Mouse (Mus musculus): ENCODE measurements around the gene Dap. TPM values are rescaled to one million over a fixed set of nuclear protein-coding genes. Genes with fewer than 3 reads are reported as not detected.
A peak's percentile ranks its signal among the peaks of the same experiment; 100 is the strongest.

Dap gene
- total and polyA plus RNA-seq, 3 experiments, result 12.6 to 69.8 (median 15.1) TPM

- TF ChIP-seq NRF1 (IDR thresholded peaks at IDR 0.05; ENCODE audit: low read depth, low read length) (peak; percentile 28; the same call in 1 of the 2 replicates), MXI1 (IDR thresholded peaks at IDR 0.05; ENCODE audit: low read depth, low read length) (peak; percentile 71), NELFE (IDR thresholded peaks at IDR 0.05; ENCODE audit: low read depth, low read length) (peak; percentile 54; the same call in 1 of the 2 replicates), RAD21 (IDR thresholded peaks at IDR 0.05; ENCODE audit: low read depth, low read length) (peak; percentile 100), USF2 (conservative IDR thresholded peaks at IDR 0.05; ENCODE audit: low read depth, low read length) (no peak), JUN (IDR thresholded peaks at IDR 0.05; ENCODE audit: insufficient read depth, low read depth, low read length) (no peak), RCOR1 (conservative IDR thresholded peaks at IDR 0.05; ENCODE audit: low read depth, low read length) (0 out of 2 replicates have a peak, but pooled peaks have one; percentile 19), ELF1 (IDR thresholded peaks at IDR 0.05; ENCODE audit: low read depth, low read length) (peak; percentile 42; the same call in 1 of the 2 replicates)
These were observed 40.7 kb downstream of the Dap start (continued) for GRCm38 (mm10) chr15:31264827-31265226.

DNA sequence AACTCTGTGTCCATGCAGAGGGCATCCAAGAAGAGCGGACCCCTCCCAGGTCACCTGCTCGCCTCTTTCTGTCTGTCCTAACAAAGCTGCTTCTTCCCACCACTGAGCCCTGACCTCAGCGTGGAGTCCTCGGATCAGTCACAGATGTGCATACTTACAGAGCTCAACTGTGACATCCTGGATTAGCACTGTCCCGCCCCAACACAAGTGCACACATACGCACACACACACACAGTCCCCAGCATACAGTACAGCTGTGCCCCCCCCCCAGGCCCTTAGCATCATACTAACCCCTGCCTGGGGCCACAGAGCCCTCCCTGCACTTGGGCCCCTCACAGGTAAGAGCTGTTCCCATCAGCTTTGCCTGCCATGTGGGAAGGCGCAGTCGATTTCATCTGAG lies 41.3 kb downstream of the Dap start:
- Histone ChIP-seq H3K36me3 (replicated peaks in 1 of 2; ENCODE audit: control insufficient read depth in 1 of 2, insufficient read depth in 1 of 2, low read length in 1 of 2) (peaks cover 0 to 43% of the 10 kb centered on the region in 2 experiments), H3K4me2 (ENCODE audit: insufficient read depth, low read depth, poor library complexity, severe bottlenecking) (no peak overlapping the region), H3K27ac (ENCODE audit: insufficient read depth, low read depth) (no peak overlapping the region), H3K27me3 (replicated peaks) (no peaks in the 10 kb centered on the region), H3K4me3 (replicated peaks in 1 of 3; ENCODE audit: low read depth in 2 of 3, low read length in 2 of 3, poor library complexity in 1 of 3) (peak overlapping the region in 1 of 3 experiments; percentile 9), H3K79me2 (replicated peaks; ENCODE audit: control insufficient read depth, extremely low read depth, insufficient read depth, poor library complexity, severe bottlenecking) (no peaks in the 10 kb centered on the region), H3K4me1 (ENCODE audit: control insufficient read depth in 1 of 2, insufficient read depth in 2 of 2) (peaks cover 19 to 67% of the 10 kb centered on the region in 2 experiments), H3K9me3 (replicated peaks; ENCODE audit: low read length) (peaks cover 3% of the 10 kb centered on the region), H3K9ac (ENCODE audit: insufficient read depth, low read depth) (no peak overlapping the region)
- no peak for TF ChIP-seq HCFC1 (IDR thresholded peaks at IDR 0.05; ENCODE audit: low read depth, low read length)
- TF ChIP-seq ETS1 (conservative IDR thresholded peaks at IDR 0.05; ENCODE audit: low read depth, low read length), result no peak
- no peak for TF ChIP-seq CHD1 (IDR thresholded peaks at IDR 0.05; ENCODE audit: low read depth, low read length)
- no peak for TF ChIP-seq TBP (conservative IDR thresholded peaks at IDR 0.05; ENCODE audit: low read depth, low read length)
- TF ChIP-seq TCF12 (IDR thresholded peaks at IDR 0.05; ENCODE audit: low read depth, low read length), result no peak
- no peak for TF ChIP-seq ZC3H11A (IDR thresholded peaks at IDR 0.05; ENCODE audit: low read depth, low read length)
- no peak for TF ChIP-seq MAZ (IDR thresholded peaks at IDR 0.05; ENCODE audit: low read depth, low read length)
- TF ChIP-seq RAD21 (IDR thresholded peaks at IDR 0.05; ENCODE audit: low read depth, low read length), result no peak
- dilution Hi-C loops (cut with MboI; ENCODE audit: extremely low pct_ligation_motif_present, extremely low pct_unique_long_range_greater_than_20kb, low sequenced_read_pairs) (no loop called here), in situ Hi-C loops (cut with MboI; ENCODE audit: low pct_ligation_motif_present, low pct_unique_long_range_greater_than_20kb, low sequenced_read_pairs) (loop anchor here (10.0 to 25.0 kb wide), 2 partner anchors 111 to 453 kb away; no protein-coding TSS in a partner anchor)
- DNase-seq (ENCODE audit: extremely low read depth), result no peak

- no peak overlapping the region for H3K4me2 ChIP-seq (ENCODE audit: insufficient read depth, low read depth, poor library complexity, severe bottlenecking)
- no peak overlapping the region for H3K9ac ChIP-seq (ENCODE audit: insufficient read depth, low read depth)
- peak; percentile 61 for DNase-seq (ENCODE audit: extremely low read depth)
- no peak overlapping the region for H3K27ac ChIP-seq (ENCODE audit: insufficient read depth, low read depth)
- H3K9me3 ChIP-seq (replicated peaks; ENCODE audit: low read length), result peaks cover 3% of the 10 kb centered on the region
- H3K4me1 ChIP-seq (ENCODE audit: control insufficient read depth in 1 of 2, insufficient read depth in 2 of 2), result peaks cover 15 to 63% of the 10 kb centered on the region in 2 experiments
- H3K79me2 ChIP-seq (replicated peaks; ENCODE audit: control insufficient read depth, extremely low read depth, insufficient read depth, poor library complexity, severe bottlenecking), result no peaks in the 10 kb centered on the region
- peaks cover 0 to 47% of the 10 kb centered on the region in 2 experiments for H3K36me3 ChIP-seq (replicated peaks in 1 of 2; ENCODE audit: control insufficient read depth in 1 of 2, insufficient read depth in 1 of 2, low read length in 1 of 2)
- in situ Hi-C loops (cut with MboI; ENCODE audit: low pct_ligation_motif_present, low pct_unique_long_range_greater_than_20kb, low sequenced_read_pairs) (loop anchor here (10.0 to 25.0 kb wide), 2 partner anchors 111 to 454 kb away; no protein-coding TSS in a partner anchor), dilution Hi-C loops (cut with MboI; ENCODE audit: extremely low pct_ligation_motif_present, extremely low pct_unique_long_range_greater_than_20kb, low sequenced_read_pairs) (no loop called here)
- TF ChIP-seq GABPA (IDR thresholded peaks at IDR 0.05; ENCODE audit: insufficient replicate concordance, low read depth, low read length) (no peak), MXI1 (IDR thresholded peaks at IDR 0.05; ENCODE audit: low read depth, low read length) (no peak), ZC3H11A (IDR thresholded peaks at IDR 0.05; ENCODE audit: low read depth, low read length) (no peak), RCOR1 (conservative IDR thresholded peaks at IDR 0.05; ENCODE audit: low read depth, low read length) (no peak), UBTF (IDR thresholded peaks at IDR 0.05; ENCODE audit: low read depth, low read length) (no peak), ETS1 (conservative IDR thresholded peaks at IDR 0.05; ENCODE audit: low read depth, low read length) (0 out of 2 replicates have a peak, but pooled peaks have one; percentile 24), MAZ (IDR thresholded peaks at IDR 0.05; ENCODE audit: low read depth, low read length) (no peak), TCF12 (IDR thresholded peaks at IDR 0.05; ENCODE audit: low read depth, low read length) (peak; percentile 13; the same call in 1 of the 2 replicates), MYC (IDR thresholded peaks at IDR 0.05; ENCODE audit: low read depth, low read length) (no peak), TBP (conservative IDR thresholded peaks at IDR 0.05; ENCODE audit: low read depth, low read length) (no peak), EP300 (IDR thresholded peaks at IDR 0.05; ENCODE audit: low read length) (no peak), SIN3A (IDR thresholded peaks at IDR 0.05; ENCODE audit: low read length) (no peak), E2F4 (IDR thresholded peaks at IDR 0.05; ENCODE audit: insufficient replicate concordance, low read depth, low read length) (no peak), POLR2A (IDR thresholded peaks at IDR 0.05; ENCODE audit: low read depth, low read length) (no peak)
- H3K27me3 ChIP-seq (replicated peaks), result no peaks in the 10 kb centered on the region
- H3K4me3 ChIP-seq (replicated peaks in 1 of 3; ENCODE audit: low read depth in 2 of 3, low read length in 2 of 3, poor library complexity in 1 of 3), result peak overlapping the region in 1 of 3 experiments; percentile 9
These were observed 41.7 kb downstream of the Dap start for GRCm38 (mm10) chr15:31265845-31266244.

Measured in CH12.LX (cell line).